Mouse (Mus musculus): Measurements from ENCODE around the gene Cep63. TPM values are rescaled to one million over a fixed set of nuclear protein-coding genes. Genes with fewer than 3 reads are reported as not detected.

Gene Cep63
- total RNA-seq, 2 experiments from 2014 or later, result 30.3 to 32.8 TPM

DNA sequence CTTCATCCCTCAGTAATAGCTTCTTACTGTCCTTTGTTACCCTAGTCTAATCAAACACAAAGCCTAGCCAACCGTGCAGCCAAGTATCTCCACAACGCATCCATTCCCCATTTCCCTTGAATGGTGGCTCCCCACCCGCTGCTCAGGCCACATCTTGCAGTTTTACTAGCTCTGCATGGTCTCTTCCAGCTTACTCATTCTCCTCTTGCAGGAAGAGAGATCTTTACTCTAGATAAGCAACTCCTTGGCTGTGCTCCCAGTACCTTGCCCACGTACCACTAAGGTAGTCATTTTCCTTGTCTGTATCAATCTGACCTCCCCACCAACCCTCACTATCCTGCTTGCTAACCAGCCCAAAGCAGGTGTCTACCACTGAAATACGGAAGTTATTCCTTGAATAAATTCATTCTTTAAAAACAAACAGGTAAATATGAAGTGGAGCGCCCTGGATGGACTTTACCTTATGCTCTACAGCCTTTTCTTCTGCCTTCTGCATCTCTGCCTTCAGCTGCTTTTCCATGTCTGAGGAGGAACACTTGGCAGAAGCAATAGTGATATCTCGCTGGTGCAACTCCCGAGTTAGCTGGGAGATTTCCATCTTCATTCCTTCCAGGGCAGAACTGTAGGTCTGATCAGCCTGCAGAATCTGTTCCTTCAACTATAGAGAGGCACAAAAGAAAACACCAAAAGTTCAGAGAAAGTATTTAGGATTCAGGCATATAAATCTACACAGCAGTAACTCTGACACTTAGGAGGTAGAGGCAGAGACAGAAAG lies 30.5 kb downstream of the Cep63 start:
- no peak for DNase-seq (ENCODE audit: low spot score in 2 of 2)
- intact Hi-C loops (cut with DNase I), result no loop called here

DNA sequence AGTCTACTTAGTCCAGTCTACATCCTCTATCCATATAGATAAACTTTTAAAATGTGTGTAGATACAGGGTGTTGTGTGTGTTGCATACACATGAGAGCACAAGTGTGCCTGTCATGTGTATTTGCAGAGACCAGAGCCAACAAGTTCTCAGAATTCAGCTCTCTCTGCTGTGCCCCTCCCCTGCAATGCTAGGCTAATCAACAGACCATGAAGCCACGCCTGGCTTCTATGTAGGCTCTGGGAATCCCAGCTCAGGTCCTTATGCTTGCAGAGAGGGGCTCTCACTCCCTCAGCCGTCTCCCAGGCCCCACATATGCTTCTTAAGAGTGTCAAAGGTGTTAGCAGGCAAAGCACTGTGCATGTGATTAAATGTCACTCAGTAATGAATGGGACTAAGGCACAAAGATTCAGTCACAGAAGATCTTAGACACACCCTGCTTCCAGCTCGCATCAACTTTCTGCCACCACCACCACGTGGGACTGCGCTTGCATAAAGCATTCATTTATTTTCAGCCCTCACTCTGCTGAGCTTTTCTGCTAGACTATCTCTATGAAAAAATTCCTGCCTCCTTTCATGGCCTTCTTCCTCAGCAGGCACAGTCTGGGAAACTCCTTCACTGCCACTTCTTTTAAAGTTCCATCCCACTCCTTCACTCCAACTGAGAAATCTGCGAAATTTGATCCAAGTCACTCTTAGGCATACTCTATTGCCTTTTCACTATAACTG lies 31.5 kb downstream of the Cep63 start:
- intact Hi-C loops (cut with DNase I), result no loop called here

GRCm38 (mm10) chr9:102587347-102587746 lies 39.0 kb downstream of the Cep63 start:
- intact Hi-C loops (cut with DNase I), result no loop called here
- DNase-seq (ENCODE audit: low spot score in 2 of 2), result no peak

More for the DNA sequence above, 31.5 kb downstream of the Cep63 start:
- DNase-seq (ENCODE audit: low spot score in 2 of 2), result peak in 1 of 2 experiments; percentile 25

GRCm38 (mm10) chr9:102581921-102582469 lies 44.3 kb downstream of the Cep63 start:
- intact Hi-C loops (cut with DNase I), result no loop called here
- peak; percentile 10 to 24 for DNase-seq (ENCODE audit: low spot score in 2 of 2)

DNA sequence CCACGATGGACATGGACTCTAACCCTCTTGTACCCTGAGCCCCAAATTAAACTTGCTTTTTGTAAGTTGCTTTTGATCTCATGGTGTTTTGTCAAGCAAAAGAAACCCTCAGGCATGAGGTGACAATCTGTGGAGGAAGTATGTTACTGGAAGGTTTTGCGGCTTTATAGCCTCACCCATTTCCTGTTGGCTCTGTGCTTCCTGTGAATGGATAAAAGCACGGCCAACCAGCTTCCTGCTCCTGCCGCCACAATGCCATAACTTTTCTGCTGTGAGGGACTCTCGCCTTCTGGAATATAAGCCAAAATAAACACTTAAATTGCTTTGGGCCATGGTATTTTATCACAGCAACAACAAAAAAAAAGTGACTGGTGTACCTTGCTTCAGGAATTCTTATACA lies 48.9 kb downstream of the Cep63 start:
- no peak for DNase-seq (ENCODE audit: low spot score in 2 of 2)
- intact Hi-C loops (cut with DNase I), result no loop called here

- DNase-seq (ENCODE audit: low spot score in 2 of 2), result no peak
- intact Hi-C loops (cut with DNase I), result no loop called here
Measured at GRCm38 (mm10) chr9:102572888-102573287, 53.4 kb downstream of the Cep63 start.

- DNase-seq (ENCODE audit: low spot score in 2 of 2), result no peak
- intact Hi-C loops (cut with DNase I), result no loop called here
Measured at GRCm38 (mm10) chr9:102558463-102558862, 67.9 kb downstream of the Cep63 start.

GRCm38 (mm10) chr9:102553781-102554180 lies 72.6 kb downstream of the Cep63 start:
- DNase-seq (ENCODE audit: low spot score in 2 of 2), result no peak
- intact Hi-C loops (cut with DNase I), result no loop called here

DNA sequence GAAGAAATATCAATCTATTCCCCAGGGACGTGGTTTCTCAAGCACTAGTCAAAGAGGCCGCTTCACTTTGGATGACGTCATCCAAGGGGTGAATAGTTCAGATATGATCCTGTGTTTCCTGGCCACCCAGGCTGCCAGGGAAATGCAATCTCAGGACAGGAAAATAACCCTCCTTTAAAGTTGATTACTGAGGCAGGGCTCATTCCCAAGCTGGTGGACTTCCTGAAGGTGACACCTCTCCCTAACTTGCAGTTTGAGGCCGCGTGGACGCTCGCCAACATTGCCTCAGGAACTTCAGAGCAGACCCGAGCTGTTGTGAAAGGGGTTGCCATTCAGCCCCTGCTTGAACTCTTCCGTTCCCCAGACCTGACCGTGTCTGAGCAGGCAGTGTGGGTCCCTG lies 74.6 kb downstream of the Cep63 start:
- no peak for DNase-seq (ENCODE audit: low spot score in 2 of 2)
- intact Hi-C loops (cut with DNase I), result no loop called here

- DNase-seq (ENCODE audit: low spot score in 2 of 2), result no peak
- intact Hi-C loops (cut with DNase I), result loop anchor here (5.0 to 10.0 kb wide), 2 partner anchors 147 to 1234 kb away; no protein-coding TSS in a partner anchor
Measured at GRCm38 (mm10) chr9:102549211-102549610, 77.1 kb downstream of the Cep63 start.

DNA sequence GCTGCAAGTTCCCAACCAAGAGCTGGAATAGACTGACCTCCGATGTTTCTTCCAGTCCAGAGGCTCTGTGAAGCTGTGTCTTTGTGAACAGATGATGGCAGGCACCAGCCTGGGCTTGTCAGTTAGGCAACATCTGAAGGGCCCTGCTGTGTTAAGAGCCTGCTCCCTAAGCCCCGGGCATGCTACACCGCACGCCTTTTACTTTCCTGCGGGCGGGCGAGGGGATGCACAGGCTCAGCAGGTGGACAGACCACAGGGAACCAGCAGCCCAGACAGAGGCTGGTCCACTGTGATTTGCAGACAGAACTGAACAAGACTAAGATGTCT lies 79.3 kb downstream of the Cep63 start:
- no peak for DNase-seq (ENCODE audit: low spot score in 2 of 2)
- intact Hi-C loops (cut with DNase I), result loop anchor here (5.0 to 10.0 kb wide), 2 partner anchors 145 to 1232 kb away; no protein-coding TSS in a partner anchor

- intact Hi-C loops (cut with DNase I), result loop anchor here (5.0 to 10.0 kb wide), 2 partner anchors 144 to 1232 kb away; no protein-coding TSS in a partner anchor
- no peak for DNase-seq (ENCODE audit: low spot score in 2 of 2)
Measured at GRCm38 (mm10) chr9:102546256-102547027, 79.9 kb downstream of the Cep63 start.

- intact Hi-C loops (cut with DNase I), result loop anchor here (2.0 to 10.0 kb wide), 3 partner anchors 143 to 1231 kb away; no protein-coding TSS in a partner anchor
- no peak for DNase-seq (ENCODE audit: low spot score in 2 of 2)
Measured at GRCm38 (mm10) chr9:102545406-102546255, 80.7 kb downstream of the Cep63 start.

- DNase-seq (ENCODE audit: low spot score in 2 of 2), result peak; percentile 85 to 89
- intact Hi-C loops (cut with DNase I), result loop anchor here (2.0 to 10.0 kb wide), 3 partner anchors 143 to 1230 kb away; no protein-coding TSS in a partner anchor
Measured at GRCm38 (mm10) chr9:102544773-102545366, 81.5 kb downstream of the Cep63 start.

GRCm38 (mm10) chr9:102544116-102544772 lies 82.1 kb downstream of the Cep63 start:
- no peak for DNase-seq (ENCODE audit: low spot score in 2 of 2)
- intact Hi-C loops (cut with DNase I), result loop anchor here (2.0 to 10.0 kb wide), 2 partner anchors 853 to 1229 kb away; no protein-coding TSS in a partner anchor

GRCm38 (mm10) chr9:102543761-102544115 lies 82.6 kb downstream of the Cep63 start:
- no peak for DNase-seq (ENCODE audit: low spot score in 2 of 2)
- intact Hi-C loops (cut with DNase I), result loop anchor here (2.0 to 10.0 kb wide), 2 partner anchors 853 to 1229 kb away; no protein-coding TSS in a partner anchor

DNA sequence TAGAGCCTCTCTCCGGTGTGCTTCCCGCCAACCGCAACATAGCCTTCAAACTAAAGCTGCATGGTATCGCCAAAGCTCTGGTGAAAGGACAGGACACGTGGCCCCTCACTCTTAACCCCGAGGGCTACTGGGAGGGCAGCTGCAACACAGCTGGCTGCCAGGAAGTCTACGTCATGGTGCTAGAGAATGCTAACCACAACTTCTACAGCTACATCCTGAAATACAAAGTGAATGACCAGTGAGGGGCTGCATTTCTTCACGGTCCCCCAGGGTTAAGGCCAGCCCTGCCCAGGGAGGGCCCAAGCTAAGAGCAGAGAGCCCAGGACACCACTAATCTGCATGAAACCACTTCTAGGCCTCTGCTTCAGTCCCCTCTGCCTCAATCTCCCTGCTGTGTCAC lies 83.8 kb downstream of the Cep63 start:
- no peak for DNase-seq (ENCODE audit: low spot score in 2 of 2)
- intact Hi-C loops (cut with DNase I), result loop anchor here (10.0 kb wide), 1 partner anchor 1228 kb away; no protein-coding TSS in a partner anchor

GRCm38 (mm10) chr9:102541666-102542065 lies 84.7 kb downstream of the Cep63 start:
- no peak for DNase-seq (ENCODE audit: low spot score in 2 of 2)
- intact Hi-C loops (cut with DNase I), result loop anchor here (10.0 kb wide), 1 partner anchor 1227 kb away; no protein-coding TSS in a partner anchor
